Mouse (Mus musculus): ENCODE results near the gene Gm17387. TPM values are rescaled to one million over a fixed set of nuclear protein-coding genes. Genes with fewer than 3 reads are reported as not detected.
A peak's percentile ranks its signal among the peaks of the same experiment; 100 is the strongest.

The Gm17387 gene
- polyA plus RNA-seq, 1 experiment from 2014 or later: not detected

GRCm38 (mm10) chr7:140998853-140999700 is 29.9 kb upstream of the Gm17387 start:
- H3K4me3 ChIP-seq (ENCODE audit: low read depth, low read length): no peak overlapping the region
- H3K4me1 ChIP-seq (ENCODE audit: control insufficient read depth, insufficient read depth, low read length): no peaks in the 10 kb centered on the region
- no peak overlapping the region for H3K4me2 ChIP-seq
- no peaks in the 10 kb centered on the region for H3K9me3 ChIP-seq (ENCODE audit: control insufficient read depth, low read length)
- H3K36me3 ChIP-seq (ENCODE audit: control insufficient read depth, insufficient read depth, low read length): no peaks in the 10 kb centered on the region
- H3K27ac ChIP-seq (ENCODE audit: low read depth, low read length): no peak overlapping the region
- ATAC-seq (ENCODE audit: low FRiP score) (no peak), DNase-seq (ENCODE audit: low spot score, missing footprints) (no peak)
- 91% methylated on average over 11 of the region's 11 CpGs for WGBS
- H3K27me3 ChIP-seq (ENCODE audit: control insufficient read depth, insufficient read depth, low read length): no peaks in the 10 kb centered on the region
- no peak overlapping the region for H3K9ac ChIP-seq (ENCODE audit: low read length)

GRCm38 (mm10) chr7:141000881-141001708 is 27.8 kb upstream of the Gm17387 start:
- H3K4me3 ChIP-seq (ENCODE audit: low read depth, low read length): no peak overlapping the region
- no peaks in the 10 kb centered on the region for H3K27me3 ChIP-seq (ENCODE audit: control insufficient read depth, insufficient read depth, low read length)
- no peaks in the 10 kb centered on the region for H3K9me3 ChIP-seq (ENCODE audit: control insufficient read depth, low read length)
- no peak overlapping the region for H3K9ac ChIP-seq (ENCODE audit: low read length)
- H3K4me1 ChIP-seq (ENCODE audit: control insufficient read depth, insufficient read depth, low read length): no peaks in the 10 kb centered on the region
- WGBS: 77% methylated on average over 15 of the region's 15 CpGs
- no peaks in the 10 kb centered on the region for H3K36me3 ChIP-seq (ENCODE audit: control insufficient read depth, insufficient read depth, low read length)
- DNase-seq (ENCODE audit: low spot score, missing footprints) (no peak), ATAC-seq (ENCODE audit: low FRiP score) (no peak)
- H3K27ac ChIP-seq (ENCODE audit: low read depth, low read length): no peak overlapping the region
- H3K4me2 ChIP-seq: no peak overlapping the region

- no peaks in the 10 kb centered on the region; the same call in 1 of the 2 replicates for H3K27me3 ChIP-seq (ENCODE audit: control insufficient read depth, insufficient read depth, low read length)
- 83% methylated on average over 5 of the region's 5 CpGs for WGBS
- no peak overlapping the region for H3K4me2 ChIP-seq
- H3K4me3 ChIP-seq (ENCODE audit: low read depth, low read length): no peak overlapping the region
- H3K36me3 ChIP-seq (ENCODE audit: control insufficient read depth, insufficient read depth, low read length): no peaks in the 10 kb centered on the region
- DNase-seq (ENCODE audit: low spot score, missing footprints) (no peak), ATAC-seq (ENCODE audit: low FRiP score) (no peak)
- no peak overlapping the region for H3K9ac ChIP-seq (ENCODE audit: low read length)
- no peaks in the 10 kb centered on the region for H3K9me3 ChIP-seq (ENCODE audit: control insufficient read depth, low read length)
- no peak overlapping the region for H3K27ac ChIP-seq (ENCODE audit: low read depth, low read length)
- peaks cover 3% of the 10 kb centered on the region; the same call in 1 of the 2 replicates for H3K4me1 ChIP-seq (ENCODE audit: control insufficient read depth, insufficient read depth, low read length)
These were observed 25.5 kb upstream of the Gm17387 start for GRCm38 (mm10) chr7:141003248-141004010.

DNA sequence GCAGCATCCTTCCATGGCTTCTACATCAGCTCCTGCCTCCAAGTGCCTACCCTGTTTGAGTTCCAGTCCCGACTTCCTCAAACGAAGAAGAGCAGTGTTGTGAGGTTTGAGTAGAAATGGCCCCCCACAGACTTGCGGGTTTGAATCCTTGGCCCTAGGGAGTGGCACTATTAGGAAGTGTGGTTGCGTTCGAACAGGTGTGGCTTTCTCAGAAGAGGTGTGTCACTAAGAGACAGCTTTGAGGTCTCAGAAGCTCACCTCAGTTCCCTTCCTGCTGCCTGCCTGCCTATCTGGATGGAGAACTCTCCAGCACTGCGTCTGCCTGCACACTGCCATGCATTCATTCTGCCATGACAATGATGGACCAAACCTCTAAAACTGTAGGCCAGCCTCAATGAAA is 22.5 kb upstream of the Gm17387 start:
- WGBS: 94% methylated on average over 6 of the region's 6 CpGs
- ATAC-seq (ENCODE audit: low FRiP score) (no peak), DNase-seq (ENCODE audit: low spot score, missing footprints) (no peak)
- H3K4me1 ChIP-seq (ENCODE audit: control insufficient read depth, insufficient read depth, low read length): peaks cover 3% of the 10 kb centered on the region; the same call in 1 of the 2 replicates
- no peaks in the 10 kb centered on the region for H3K9me3 ChIP-seq (ENCODE audit: control insufficient read depth, low read length)
- H3K27me3 ChIP-seq (ENCODE audit: control insufficient read depth, insufficient read depth, low read length): no peaks in the 10 kb centered on the region; the same call in 1 of the 2 replicates
- no peak overlapping the region for H3K27ac ChIP-seq (ENCODE audit: low read depth, low read length)
- H3K4me3 ChIP-seq (ENCODE audit: low read depth, low read length): no peak overlapping the region
- no peaks in the 10 kb centered on the region for H3K36me3 ChIP-seq (ENCODE audit: control insufficient read depth, insufficient read depth, low read length)
- no peak overlapping the region for H3K9ac ChIP-seq (ENCODE audit: low read length)
- no peak overlapping the region for H3K4me2 ChIP-seq

GRCm38 (mm10) chr7:141006914-141007313 is 22.0 kb upstream of the Gm17387 start:
- H3K36me3 ChIP-seq (ENCODE audit: control insufficient read depth, insufficient read depth, low read length): no peaks in the 10 kb centered on the region
- no peak overlapping the region for H3K27ac ChIP-seq (ENCODE audit: low read depth, low read length)
- H3K9ac ChIP-seq (ENCODE audit: low read length): no peak overlapping the region
- no peak overlapping the region for H3K4me3 ChIP-seq (ENCODE audit: low read depth, low read length)
- DNase-seq (ENCODE audit: low spot score, missing footprints): no peak
- H3K4me1 ChIP-seq (ENCODE audit: control insufficient read depth, insufficient read depth, low read length): peaks cover 3% of the 10 kb centered on the region; the same call in 1 of the 2 replicates
- no peaks in the 10 kb centered on the region; the same call in 1 of the 2 replicates for H3K27me3 ChIP-seq (ENCODE audit: control insufficient read depth, insufficient read depth, low read length)
- H3K9me3 ChIP-seq (ENCODE audit: control insufficient read depth, low read length): no peaks in the 10 kb centered on the region
- H3K4me2 ChIP-seq: no peak overlapping the region
- ATAC-seq (ENCODE audit: low FRiP score): no peak
- WGBS: 89% methylated on average over 5 of the region's 5 CpGs

- Histone ChIP-seq H3K9ac (ENCODE audit: low read length) (no peak overlapping the region), H3K27ac (ENCODE audit: low read depth, low read length) (no peak overlapping the region)
These were observed 20.6 kb upstream of the Gm17387 start for GRCm38 (mm10) chr7:141008312-141008761.

GRCm38 (mm10) chr7:141008938-141009660 is 19.8 kb upstream of the Gm17387 start:
- H3K4me2 ChIP-seq: peak overlapping the region; percentile 37
- peak; percentile 98 for DNase-seq (ENCODE audit: low spot score, missing footprints)
- no peaks in the 10 kb centered on the region; the same call in 1 of the 2 replicates for H3K27me3 ChIP-seq (ENCODE audit: control insufficient read depth, insufficient read depth, low read length)
- 7% methylated on average over 20 of the region's 20 CpGs for WGBS
- H3K9me3 ChIP-seq (ENCODE audit: control insufficient read depth, low read length): no peaks in the 10 kb centered on the region
- no peaks in the 10 kb centered on the region; the same call in 1 of the 2 replicates for H3K36me3 ChIP-seq (ENCODE audit: control insufficient read depth, insufficient read depth, low read length)
- peak; percentile 84 for ATAC-seq (ENCODE audit: low FRiP score)
- peaks cover 3% of the 10 kb centered on the region; the same call in 1 of the 2 replicates for H3K4me1 ChIP-seq (ENCODE audit: control insufficient read depth, insufficient read depth, low read length)
- no peak overlapping the region for H3K9ac ChIP-seq (ENCODE audit: low read length)
- H3K4me3 ChIP-seq (ENCODE audit: low read depth, low read length): no peak overlapping the region
- H3K27ac ChIP-seq (ENCODE audit: low read depth, low read length): no peak overlapping the region

More at GRCm38 (mm10) chr7:141008312-141008761, 20.6 kb upstream of the Gm17387 start:
- DNase-seq (ENCODE audit: low spot score, missing footprints): peak; percentile 86
- H3K4me3 ChIP-seq (ENCODE audit: low read depth, low read length): no peak overlapping the region
- WGBS: 5% methylated on average over 7 of the region's 7 CpGs
- H3K4me2 ChIP-seq: peak overlapping the region; percentile 37
- H3K9me3 ChIP-seq (ENCODE audit: control insufficient read depth, low read length): no peaks in the 10 kb centered on the region
- H3K4me1 ChIP-seq (ENCODE audit: control insufficient read depth, insufficient read depth, low read length): peaks cover 3% of the 10 kb centered on the region; the same call in 1 of the 2 replicates
- no peaks in the 10 kb centered on the region; the same call in 1 of the 2 replicates for H3K27me3 ChIP-seq (ENCODE audit: control insufficient read depth, insufficient read depth, low read length)
- no peak for ATAC-seq (ENCODE audit: low FRiP score)
- no peaks in the 10 kb centered on the region; the same call in 1 of the 2 replicates for H3K36me3 ChIP-seq (ENCODE audit: control insufficient read depth, insufficient read depth, low read length)

DNA sequence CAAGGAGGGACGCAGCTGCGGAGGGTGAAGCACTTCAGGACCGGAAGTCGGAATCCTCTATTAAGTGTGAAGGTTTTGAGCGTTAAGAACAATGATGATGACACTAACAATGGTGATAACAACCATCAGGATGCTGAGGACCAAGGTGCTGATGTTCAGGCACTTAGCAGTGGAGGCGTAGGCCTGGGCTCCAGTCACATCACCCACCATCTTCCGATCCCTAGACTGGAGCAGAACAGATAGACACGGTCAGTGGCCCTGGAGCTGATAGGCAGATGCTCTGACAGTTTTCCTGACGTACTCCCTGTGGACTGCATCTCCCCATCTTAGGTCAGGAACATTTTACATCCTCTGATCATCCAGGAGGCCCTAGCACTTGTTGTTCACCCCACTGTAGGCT is 19.3 kb upstream of the Gm17387 start:
- Histone ChIP-seq H3K36me3 (ENCODE audit: control insufficient read depth, insufficient read depth, low read length) (no peaks in the 10 kb centered on the region; the same call in 1 of the 2 replicates), H3K4me2 (no peak overlapping the region), H3K9ac (ENCODE audit: low read length) (no peak overlapping the region), H3K27me3 (ENCODE audit: control insufficient read depth, insufficient read depth, low read length) (no peaks in the 10 kb centered on the region; the same call in 1 of the 2 replicates), H3K9me3 (ENCODE audit: control insufficient read depth, low read length) (no peaks in the 10 kb centered on the region), H3K4me3 (ENCODE audit: low read depth, low read length) (no peak overlapping the region), H3K27ac (ENCODE audit: low read depth, low read length) (no peak overlapping the region), H3K4me1 (ENCODE audit: control insufficient read depth, insufficient read depth, low read length) (peaks cover 3% of the 10 kb centered on the region; the same call in 1 of the 2 replicates)
- DNase-seq (ENCODE audit: low spot score, missing footprints) (no peak), ATAC-seq (ENCODE audit: low FRiP score) (no peak)
- 87% methylated on average over 9 of the region's 9 CpGs for WGBS
